Mouse (Mus musculus) heart, adult 18-20 months (tissue): ENCODE measurements around the gene Arfgef3. TPM values are rescaled to one million over a fixed set of nuclear protein-coding genes. Genes with fewer than 3 reads are reported as not detected.
A peak's percentile ranks its signal among the peaks of the same experiment; 100 is the strongest.

Source experiments
- DNase-seq, 2 experiments: peaks; one replicate each; pipeline ENCODE4 v3.0.0; 2021 to 2022; ENCODE audit warnings: mixed read lengths in 1 of 2
- long read RNA-seq, 2 experiments: library from polyadenylated mRNA; stranded (forward); transcript quantifications; one replicate each; pipeline ENCODE4 v2.0.0; 2021
- total RNA-seq, 2 experiments: library from RNA; stranded (reverse); gene quantifications; 2 replicates each; pipeline ENCODE4 v1.2.3; 2021

The Arfgef3 gene
- total RNA-seq: under 1 TPM; 0.15 to 0.36 TPM
- long read RNA-seq, experiment 1: 0 reads
- long read RNA-seq, experiment 2: 0 reads

DNA sequence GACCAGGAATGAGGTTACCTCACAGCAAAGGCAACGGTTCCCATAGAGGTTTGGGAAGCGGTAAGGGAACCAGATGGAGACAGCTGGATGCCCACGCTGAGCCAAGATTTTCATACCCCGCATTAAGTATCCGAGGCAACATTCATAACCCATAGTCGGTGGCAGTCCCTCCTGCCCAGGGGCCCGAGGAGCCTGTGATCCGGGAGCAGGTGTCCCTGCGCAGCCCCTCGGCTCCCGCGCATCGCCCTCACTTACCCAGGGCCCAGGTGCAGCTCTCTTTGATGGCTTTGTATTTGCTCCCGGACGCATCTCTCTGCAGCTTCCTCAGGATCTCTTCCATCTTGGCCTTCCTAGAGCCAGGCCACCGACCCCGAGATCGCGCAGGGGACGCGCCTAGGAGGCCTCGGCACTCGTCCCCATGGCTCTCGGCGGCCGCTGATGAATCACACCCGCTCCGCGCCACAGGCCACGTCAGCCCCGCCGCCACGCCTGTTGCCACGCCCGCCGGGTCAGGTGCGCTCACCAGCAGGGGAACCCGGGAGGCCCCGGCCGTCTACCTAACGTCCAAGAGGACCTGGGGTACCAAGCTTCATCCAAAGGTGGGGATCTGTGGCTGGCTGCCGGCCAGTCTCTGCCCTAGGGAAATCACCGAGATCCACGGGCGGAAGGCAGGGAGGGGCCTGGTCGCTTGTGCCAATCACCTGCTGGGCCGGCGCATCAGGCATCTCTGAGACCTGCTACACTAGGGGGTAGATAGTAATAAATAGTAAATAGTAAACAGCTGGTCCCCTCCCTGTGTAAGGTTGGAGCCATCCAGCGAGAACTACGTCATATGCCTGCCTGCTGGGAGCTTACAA, at the start of gene Arfgef3:
Gene Arfgef3 (minus strand): TSS at position 664 of the 857 bp plus-strand sequence.
- DNase-seq: peak; percentile 29 to 43

DNA sequence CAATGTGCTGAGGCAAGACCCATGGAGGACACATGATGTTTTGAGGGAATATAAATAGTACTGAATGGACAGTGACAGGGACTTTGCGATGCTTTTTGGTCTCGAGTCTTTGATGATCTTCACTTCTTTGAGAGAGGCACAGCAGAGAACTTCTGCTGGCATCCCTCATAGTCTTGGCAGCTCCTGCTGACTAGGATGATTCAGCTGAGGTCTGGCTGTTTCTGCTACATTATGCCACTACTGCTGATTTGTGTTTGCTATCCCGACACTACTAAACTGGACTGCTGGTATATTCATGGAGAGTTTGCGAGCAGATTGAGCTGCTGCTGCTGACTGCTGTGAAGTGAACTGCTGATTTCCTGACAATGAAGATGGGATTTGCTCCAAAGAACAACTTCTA, 46.3 kb upstream of the Arfgef3 start:
- DNase-seq: no peak

- DNase-seq: no peak
These were observed 44.9 kb upstream of the Arfgef3 start for GRCm38 (mm10) chr10:18788601-18789000.

- DNase-seq: no peak
These were observed 42.9 kb upstream of the Arfgef3 start, which contains the start of gene Gm4922 for GRCm38 (mm10) chr10:18786693-18787092. Gene Gm4922 (minus strand): TSS chr10:18786793.

GRCm38 (mm10) chr10:18777546-18777945, 33.8 kb upstream of the Arfgef3 start:
- no peak for DNase-seq

GRCm38 (mm10) chr10:18772537-18773179, 28.9 kb upstream of the Arfgef3 start:
- DNase-seq: peak; percentile 30 to 33

- no peak for DNase-seq
These were observed 26.2 kb upstream of the Arfgef3 start for GRCm38 (mm10) chr10:18769909-18770308.

- DNase-seq: peak in 1 of 2 experiments; percentile 71
These were observed 16.5 kb upstream of the Arfgef3 start for GRCm38 (mm10) chr10:18760241-18760640.

- DNase-seq: no peak
These were observed 6.3 kb upstream of the Arfgef3 start for GRCm38 (mm10) chr10:18750057-18750456.

- no peak for DNase-seq
These were observed 1.7 kb downstream of the Arfgef3 start for GRCm38 (mm10) chr10:18742086-18742485.

GRCm38 (mm10) chr10:18741024-18741423, 2.7 kb downstream of the Arfgef3 start:
- DNase-seq: no peak

- DNase-seq: no peak
These were observed 15.2 kb downstream of the Arfgef3 start for GRCm38 (mm10) chr10:18728548-18728947.

- DNase-seq: no peak
These were observed 32.3 kb downstream of the Arfgef3 start for GRCm38 (mm10) chr10:18711436-18711835.

DNA sequence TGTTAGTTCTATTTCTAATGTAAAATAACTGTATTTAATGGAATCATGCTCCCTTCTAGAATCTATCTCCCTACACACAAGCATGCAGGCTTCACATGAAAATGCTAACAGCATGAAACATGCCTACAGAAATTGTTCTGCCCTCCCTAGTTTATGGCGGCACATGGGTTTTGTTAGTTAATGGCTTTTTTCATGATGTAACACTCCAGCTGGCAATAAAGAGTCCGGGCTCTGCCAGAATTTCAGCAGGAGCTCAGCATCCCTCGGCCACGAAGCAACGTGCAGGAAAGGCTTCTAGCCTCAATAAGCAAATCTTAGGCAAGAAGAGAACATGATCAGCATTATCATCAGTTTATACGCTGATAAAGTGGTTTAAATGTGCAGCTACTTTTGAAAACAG, 32.8 kb downstream of the Arfgef3 start:
- peak in 1 of 2 experiments; percentile 2 for DNase-seq

GRCm38 (mm10) chr10:18709836-18710235, 33.9 kb downstream of the Arfgef3 start:
- no peak for DNase-seq

DNA sequence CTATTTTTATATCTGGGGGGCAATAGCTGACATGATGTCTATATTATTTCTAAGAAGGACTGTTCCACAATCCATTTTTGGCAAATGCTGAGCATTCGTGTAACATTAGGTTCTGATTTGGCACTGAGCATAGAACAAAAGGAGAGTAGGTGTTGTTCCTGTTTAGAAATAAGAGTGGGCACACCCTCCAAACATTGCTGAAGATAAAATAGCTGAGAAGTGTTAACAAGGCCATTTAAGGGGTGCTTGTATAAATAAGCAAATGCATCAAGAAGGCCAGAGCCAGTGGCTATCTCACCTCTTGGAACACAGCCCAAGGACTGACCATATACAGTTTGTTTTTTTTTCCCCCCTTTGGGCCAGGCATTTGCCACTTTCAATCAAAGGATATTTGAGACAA, 35.1 kb downstream of the Arfgef3 start:
- no peak for DNase-seq

- no peak for DNase-seq
These were observed 39.2 kb downstream of the Arfgef3 start for GRCm38 (mm10) chr10:18704393-18705120.

GRCm38 (mm10) chr10:18701517-18701916, 42.2 kb downstream of the Arfgef3 start:
- DNase-seq: no peak

- peak; percentile 35 to 36 for DNase-seq
These were observed 43.6 kb downstream of the Arfgef3 start for GRCm38 (mm10) chr10:18700117-18700516.

DNA sequence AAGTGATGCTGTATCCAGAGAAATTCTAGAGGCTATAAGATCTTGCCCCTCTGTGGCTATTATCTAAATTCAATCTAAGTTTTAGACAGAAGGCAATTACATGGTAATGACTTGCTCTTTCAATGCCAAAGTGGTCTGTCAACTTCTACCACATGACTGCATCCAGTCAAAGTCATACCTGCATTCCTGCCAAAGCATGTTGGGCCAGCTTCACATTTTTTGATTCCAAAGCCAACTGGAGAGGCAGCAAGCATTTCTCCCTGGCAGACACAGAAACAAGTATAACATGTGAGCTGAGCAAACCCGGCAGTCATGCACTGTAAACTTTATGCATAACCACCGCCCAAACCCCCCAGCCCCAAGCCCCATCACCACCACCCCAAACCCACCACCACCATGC, 44.6 kb downstream of the Arfgef3 start:
- peak in 1 of 2 experiments; percentile 1 for DNase-seq

DNA sequence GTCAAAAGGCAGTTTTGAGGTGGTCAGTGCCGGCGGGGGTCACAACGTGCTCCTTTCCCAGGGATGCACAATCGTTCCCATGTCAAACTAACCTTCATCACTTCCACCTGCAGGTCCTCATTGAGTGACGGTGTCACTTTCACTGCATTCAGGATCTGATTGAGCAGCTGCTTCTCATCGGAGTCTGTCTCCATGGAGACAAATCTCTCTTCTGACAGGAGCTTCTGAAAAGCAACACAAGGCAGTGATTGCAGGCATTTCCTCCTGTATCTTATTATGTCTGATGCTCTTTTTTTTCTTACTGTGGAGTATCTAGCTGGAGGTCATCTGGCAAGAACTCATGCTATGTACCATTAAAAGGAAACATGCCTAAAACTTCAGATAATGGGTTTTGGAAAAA, 47.3 kb downstream of the Arfgef3 start:
- DNase-seq: no peak

DNA sequence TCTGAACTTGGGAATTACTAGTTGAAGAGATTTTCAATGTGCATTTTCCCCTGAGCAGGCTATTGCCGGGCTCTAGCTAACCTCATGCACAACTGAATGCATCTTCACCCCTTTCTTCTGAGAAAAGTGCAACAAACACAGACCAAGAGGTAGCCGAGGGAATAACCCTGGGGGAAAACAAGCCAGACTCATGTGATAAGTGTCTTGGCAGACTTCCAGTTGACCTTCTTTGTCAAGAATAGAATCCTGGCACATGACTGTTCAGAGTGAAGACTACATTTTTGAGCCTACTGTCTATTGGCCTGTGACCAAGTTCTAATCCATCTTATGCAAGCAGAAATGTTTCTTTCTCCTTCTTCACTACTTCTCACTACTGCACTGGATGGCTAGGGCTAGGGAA, 55.5 kb downstream of the Arfgef3 start:
- DNase-seq: peak; percentile 24 to 37
